Mouse (Mus musculus) heart, postnatal 0 days (tissue): ENCODE measurements at regions not wholly inside any gene's neighbourhood (a gene's known extent, or its start where the extent isn't known, plus 50 kb on each side); places are given as distances from the start of the nearest gene placed in this dataset.

Experiments
- ATAC-seq: fragments of 200-750 bp; cut with Nextera tagmentation; 2 replicates; pipeline ENCODE4 v1.8.0; 2017; ENCODE audit warnings: low read depth, moderate number of reproducible peaks, moderate library complexity; ENCODE audit not compliant: insufficient read depth
- DNase-seq: peaks from one replicate; pipeline ENCODE4 v3.0.0-alpha.2; 2016; ENCODE audit warnings: low spot score
- H3K27ac ChIP-seq: fragments of 300-500 bp; sonication (generic); 2 replicates; pipeline ENCODE4 v1.5.1; 2014; ENCODE audit warnings: low read depth, mild to moderate bottlenecking
- H3K27me3 ChIP-seq: fragments of 300-500 bp; sonication (generic); 2 replicates; pipeline ENCODE4 v1.6.1; 2014; ENCODE audit warnings: low read length, mixed read lengths; ENCODE audit not compliant: control insufficient read depth, insufficient read depth
- H3K36me3 ChIP-seq: fragments of 300-500 bp; sonication (generic); replicated peaks from 2 replicates; pipeline ENCODE4 v1.6.1; 2014; ENCODE audit warnings: low read length, mixed read lengths; ENCODE audit not compliant: control insufficient read depth, insufficient read depth
- H3K4me1 ChIP-seq: fragments of 300-500 bp; sonication (generic); 2 replicates; pipeline ENCODE4 v1.6.1; 2014; ENCODE audit warnings: antibody characterized with exemption; ENCODE audit not compliant: control insufficient read depth, insufficient read depth
- H3K4me2 ChIP-seq: fragments of 300-500 bp; sonication (generic); 2 replicates; pipeline ENCODE4 v1.6.1; 2014; ENCODE audit warnings: low read depth, mild to moderate bottlenecking, low read length, moderate library complexity
- H3K4me3 ChIP-seq: fragments of 300-500 bp; sonication (generic); 2 replicates; pipeline ENCODE4 v1.5.1; 2014; ENCODE audit warnings: low read depth, low read length
- H3K9ac ChIP-seq: fragments of 300-500 bp; sonication (generic); replicated peaks from 2 replicates; pipeline ENCODE4 v1.6.1; 2014; ENCODE audit warnings: low read depth, low read length, mixed read lengths
- H3K9me3 ChIP-seq: fragments of 300-500 bp; sonication (generic); replicated peaks from 2 replicates; pipeline ENCODE4 v1.6.1; 2016; ENCODE audit warnings: low read length; ENCODE audit not compliant: control insufficient read depth
- CTCF ChIP-seq: IDR thresholded peaks from 2 replicates; pipeline ENCODE4 v1.5.1; 2016; ENCODE audit warnings: antibody characterized with exemption, control low read depth, low read depth
- EP300 ChIP-seq: IDR thresholded peaks from 2 replicates; pipeline ENCODE4 v1.6.1; 2016; ENCODE audit warnings: antibody characterized with exemption, low read depth
- WGBS: fragments of 180-500 bp; shearing (Covaris S2); extraction: QIAGEN DNeasy Blood & Tissue Kit; methylation state at CpG from one replicate; pipeline ENCODE4 v1.1.7; 2014; 5-methylcytosine and 5-hydroxymethylcytosine counted together

DNA sequence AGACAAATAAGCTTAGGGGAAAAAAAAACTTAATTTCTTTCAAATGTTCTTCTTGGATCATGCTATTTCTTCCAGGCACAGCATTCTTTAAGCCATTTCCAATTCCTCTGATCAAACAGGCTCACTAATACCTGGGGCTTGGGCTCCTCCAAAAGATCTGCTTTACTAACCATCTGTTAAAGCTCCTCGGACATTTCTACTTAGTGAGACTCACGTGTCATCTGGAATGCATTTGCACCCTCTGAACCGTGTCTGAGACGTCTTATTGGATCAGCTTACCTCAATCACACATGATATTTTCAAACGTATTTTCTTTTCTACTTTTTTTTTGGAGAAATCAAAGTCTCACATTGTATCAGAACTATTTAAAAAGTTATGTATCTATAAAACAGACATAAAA, 132.4 kb downstream of the Npr3 start:
- H3K4me1 ChIP-seq = no peaks in the 10 kb centered on the region
- no peaks in the 10 kb centered on the region for H3K9me3 ChIP-seq
- H3K27me3 ChIP-seq = no peaks in the 10 kb centered on the region
- no peaks in the 10 kb centered on the region for H3K36me3 ChIP-seq
- TF ChIP-seq EP300 (no peak), CTCF (no peak)
- no peak for ATAC-seq
- no peak overlapping the region for H3K9ac ChIP-seq
- DNase-seq = no peak
- no peak overlapping the region for H3K4me3 ChIP-seq
- no peak overlapping the region for H3K27ac ChIP-seq
- 72% methylated on average over 5 of the region's 5 CpGs for WGBS
- H3K4me2 ChIP-seq = no peak overlapping the region

DNA sequence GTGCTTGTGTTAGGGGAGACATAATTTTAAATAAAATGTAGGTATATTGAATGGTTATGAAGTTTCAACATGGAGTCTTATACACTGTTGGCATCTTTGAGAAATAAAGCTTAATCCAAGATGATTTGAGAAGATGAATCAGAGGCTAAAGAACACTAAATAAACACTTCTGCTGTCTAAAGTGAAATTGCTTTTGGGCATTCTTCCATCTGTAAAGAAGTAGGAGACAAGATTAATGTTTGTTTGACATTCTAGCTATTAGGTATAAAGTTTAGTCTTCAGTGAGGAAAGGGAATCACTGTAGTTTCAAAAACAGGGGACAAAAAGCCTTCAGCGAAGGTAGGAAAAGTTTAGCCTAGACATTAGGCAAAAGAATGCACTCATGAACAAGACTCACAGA, 136.5 kb downstream of the Npr3 start:
- DNase-seq (no peak), ATAC-seq (no peak)
- H3K9me3 ChIP-seq = no peaks in the 10 kb centered on the region
- no peaks in the 10 kb centered on the region for H3K27me3 ChIP-seq
- no peak overlapping the region for H3K27ac ChIP-seq
- no peak overlapping the region for H3K4me2 ChIP-seq
- H3K9ac ChIP-seq = no peak overlapping the region
- no peaks in the 10 kb centered on the region for H3K36me3 ChIP-seq
- no peak for TF ChIP-seq EP300
- TF ChIP-seq CTCF = no peak
- 89% methylated on average over 1 of the region's 1 CpGs for WGBS
- H3K4me3 ChIP-seq = no peak overlapping the region
- H3K4me1 ChIP-seq = no peaks in the 10 kb centered on the region

DNA sequence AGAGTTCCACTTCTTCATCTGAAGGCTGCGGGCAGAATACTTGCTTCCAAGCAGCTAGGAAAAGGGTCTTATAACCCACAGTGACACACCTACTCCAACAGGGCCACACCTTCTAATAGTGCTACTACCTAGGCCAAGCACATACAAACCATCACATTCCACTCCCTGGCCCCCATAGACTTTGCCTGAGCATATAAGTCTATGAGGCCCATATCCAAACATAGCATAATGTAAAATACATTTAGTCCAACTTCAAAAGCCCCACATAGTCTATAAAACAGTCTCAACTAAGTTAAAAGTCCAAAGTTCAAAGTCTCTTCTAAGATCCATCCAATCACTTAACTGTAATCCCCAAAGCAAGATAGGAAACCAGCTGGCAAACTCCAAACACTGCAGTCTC, 149.1 kb downstream of the Npr3 start:
- DNase-seq = no peak
- Histone ChIP-seq H3K27ac (no peak overlapping the region), H3K4me1 (no peaks in the 10 kb centered on the region), H3K27me3 (no peaks in the 10 kb centered on the region), H3K4me2 (no peak overlapping the region), H3K4me3 (no peak overlapping the region), H3K9me3 (no peaks in the 10 kb centered on the region), H3K36me3 (no peaks in the 10 kb centered on the region), H3K9ac (no peak overlapping the region)
- ATAC-seq = no peak
- TF ChIP-seq EP300 (no peak), CTCF (no peak)
- WGBS = 92% methylated on average over 1 of the region's 1 CpGs

DNA sequence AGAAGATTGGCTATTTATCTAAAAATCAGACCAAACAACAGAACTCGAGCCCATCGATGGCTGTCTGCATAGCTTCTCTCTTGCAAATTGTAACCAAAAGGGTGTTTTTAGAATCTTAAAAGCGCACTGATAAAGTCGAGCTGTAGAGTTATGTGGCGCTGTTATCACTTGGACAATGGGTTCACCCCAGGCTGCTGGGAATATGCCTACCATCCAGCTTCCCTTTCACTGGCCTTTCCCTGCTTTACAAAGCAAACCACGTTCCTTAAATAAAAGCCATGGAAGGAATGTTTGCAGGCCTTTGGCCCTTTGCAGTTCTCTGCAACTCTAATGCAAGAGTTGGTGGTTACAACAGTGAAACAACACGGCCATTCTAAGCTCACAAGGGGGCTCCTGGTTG, 150.3 kb downstream of the Npr3 start:
- H3K9ac ChIP-seq = no peak overlapping the region
- H3K27ac ChIP-seq = no peak overlapping the region
- WGBS = 38% methylated on average over 7 of the region's 7 CpGs
- DNase-seq = no peak
- H3K9me3 ChIP-seq = no peaks in the 10 kb centered on the region
- no peaks in the 10 kb centered on the region for H3K27me3 ChIP-seq
- H3K4me3 ChIP-seq = no peak overlapping the region
- no peaks in the 10 kb centered on the region for H3K36me3 ChIP-seq
- no peak overlapping the region for H3K4me2 ChIP-seq
- ATAC-seq = no peak
- TF ChIP-seq CTCF = no peak
- no peak for TF ChIP-seq EP300
- no peaks in the 10 kb centered on the region for H3K4me1 ChIP-seq

DNA sequence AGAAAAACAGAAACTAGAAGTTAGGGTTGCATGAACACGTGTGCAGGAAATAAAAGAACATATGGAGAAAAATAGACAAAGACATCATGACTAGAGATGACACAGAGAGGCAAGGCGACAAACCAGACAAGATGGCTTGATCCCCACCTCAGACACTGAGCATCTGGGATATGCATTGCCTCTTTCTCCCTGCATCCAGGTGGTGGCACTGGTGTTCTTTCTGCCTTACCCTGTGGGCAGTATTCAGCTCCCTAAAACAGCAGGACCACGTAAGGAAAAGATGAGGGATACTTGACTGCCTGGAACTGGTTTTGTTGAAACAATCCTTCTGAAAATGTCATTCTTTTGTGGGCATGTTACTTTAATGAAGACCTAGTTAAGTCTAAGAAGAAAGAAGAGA, 153.9 kb downstream of the Npr3 start:
- no peaks in the 10 kb centered on the region for H3K36me3 ChIP-seq
- H3K4me3 ChIP-seq = no peak overlapping the region
- H3K9me3 ChIP-seq = no peaks in the 10 kb centered on the region
- WGBS = 15% methylated on average over 3 of the region's 3 CpGs
- ATAC-seq (peak; percentile 71), DNase-seq (peak; percentile 58)
- no peak overlapping the region for H3K4me2 ChIP-seq
- no peak overlapping the region for H3K27ac ChIP-seq
- no peaks in the 10 kb centered on the region for H3K27me3 ChIP-seq
- H3K9ac ChIP-seq = no peak overlapping the region
- H3K4me1 ChIP-seq = no peaks in the 10 kb centered on the region
- TF ChIP-seq EP300 = no peak
- peak; percentile 95 for TF ChIP-seq CTCF

DNA sequence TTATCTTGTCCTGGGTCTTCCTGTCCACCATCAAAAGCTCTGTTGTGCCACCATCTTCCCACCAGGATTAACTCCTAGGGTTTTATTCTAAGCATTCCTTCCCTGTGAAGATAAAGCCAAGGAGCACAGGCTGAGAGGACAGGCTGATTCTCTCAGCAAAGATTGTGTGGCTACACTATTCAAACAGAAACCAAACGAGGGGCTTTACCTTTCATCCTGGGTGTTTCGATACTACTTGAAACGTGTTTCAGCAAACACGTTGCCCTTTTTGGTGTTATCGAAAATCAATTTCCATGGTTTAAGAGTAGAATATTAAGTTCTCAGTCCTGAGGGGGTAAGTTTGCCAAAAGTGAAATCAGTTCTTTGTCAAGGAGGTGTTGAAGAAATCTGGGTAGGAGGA, 156.2 kb downstream of the Npr3 start:
- Histone ChIP-seq H3K27ac (no peak overlapping the region), H3K4me3 (no peak overlapping the region), H3K9ac (no peak overlapping the region), H3K36me3 (no peaks in the 10 kb centered on the region), H3K4me2 (no peak overlapping the region), H3K4me1 (no peaks in the 10 kb centered on the region), H3K27me3 (no peaks in the 10 kb centered on the region), H3K9me3 (no peaks in the 10 kb centered on the region)
- no peak for DNase-seq
- WGBS = 67% methylated on average over 5 of the region's 5 CpGs
- TF ChIP-seq EP300 = no peak
- TF ChIP-seq CTCF = no peak
- ATAC-seq = no peak
